Mouse (Mus musculus): ENCODE measurements around the gene Smg7.

Smg7 gene

GRCm38 (mm10) chr1:152840343-152840742 is 62.1 kb downstream of the Smg7 start:
- DNase-seq (ENCODE audit: low spot score) = no peak

- no peak for DNase-seq (ENCODE audit: low spot score)
Observed at GRCm38 (mm10) chr1:152838841-152839240, 63.6 kb downstream of the Smg7 start.

DNA sequence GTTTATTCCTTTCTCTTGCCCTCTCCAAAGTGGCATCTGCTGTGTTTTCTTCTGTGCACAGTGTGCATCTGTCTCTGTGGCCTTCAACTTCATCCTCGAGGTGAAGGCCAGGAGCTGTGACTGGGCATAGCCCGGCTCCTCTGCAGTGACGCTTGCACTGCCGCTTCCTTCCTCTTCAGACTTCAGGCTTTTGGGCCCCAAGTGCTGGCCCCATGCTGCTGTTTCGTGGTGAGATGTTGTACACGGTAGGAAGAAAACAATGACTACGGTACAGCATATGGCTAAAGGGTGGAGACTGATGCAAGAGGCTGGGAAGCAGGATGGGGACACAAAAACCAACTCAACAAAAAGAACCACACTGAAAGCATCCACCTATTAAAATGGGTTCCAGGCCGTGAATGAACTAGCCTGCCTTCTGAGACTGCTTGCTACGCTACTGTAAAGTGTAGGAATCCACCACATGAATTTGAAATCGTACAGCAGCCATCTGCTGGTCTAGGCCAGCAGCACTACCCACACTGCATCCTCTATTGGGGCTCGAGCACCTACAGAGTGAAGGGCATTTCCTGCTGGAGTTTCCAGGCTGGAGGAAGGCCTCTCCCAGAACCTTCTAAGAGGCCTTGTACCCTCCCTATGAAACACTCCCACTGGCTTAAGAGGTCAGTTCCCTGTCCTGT is 64.3 kb downstream of the Smg7 start:
- no peak for DNase-seq (ENCODE audit: low spot score)

GRCm38 (mm10) chr1:152835061-152835460 is 67.4 kb downstream of the Smg7 start:
- no peak for DNase-seq (ENCODE audit: low spot score)

DNA sequence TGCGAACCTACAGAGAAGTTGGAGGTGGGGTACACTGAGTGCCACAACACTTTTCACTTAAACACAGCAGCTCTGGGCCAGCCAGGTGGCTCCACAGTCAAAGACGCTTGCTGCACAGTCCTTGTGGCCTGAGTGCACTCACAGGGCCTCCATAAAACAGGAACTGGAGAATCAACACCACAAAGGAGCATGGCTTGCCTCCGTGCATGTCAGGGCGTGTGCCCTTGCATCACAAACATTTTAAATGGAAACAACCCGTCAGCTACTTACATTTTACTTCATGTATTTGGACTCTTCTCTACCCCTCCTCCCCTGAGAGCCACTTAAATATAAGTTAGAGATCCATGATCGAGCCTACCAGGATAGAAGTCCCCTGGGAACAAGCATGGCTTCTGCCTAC is 70.1 kb downstream of the Smg7 start:
- DNase-seq (ENCODE audit: low spot score) = no peak

- no peak for DNase-seq (ENCODE audit: low spot score)
Observed at GRCm38 (mm10) chr1:152831619-152832018, 70.8 kb downstream of the Smg7 start.

GRCm38 (mm10) chr1:152831003-152831402 is 71.4 kb downstream of the Smg7 start:
- DNase-seq (ENCODE audit: low spot score) = peak; percentile 53

DNA sequence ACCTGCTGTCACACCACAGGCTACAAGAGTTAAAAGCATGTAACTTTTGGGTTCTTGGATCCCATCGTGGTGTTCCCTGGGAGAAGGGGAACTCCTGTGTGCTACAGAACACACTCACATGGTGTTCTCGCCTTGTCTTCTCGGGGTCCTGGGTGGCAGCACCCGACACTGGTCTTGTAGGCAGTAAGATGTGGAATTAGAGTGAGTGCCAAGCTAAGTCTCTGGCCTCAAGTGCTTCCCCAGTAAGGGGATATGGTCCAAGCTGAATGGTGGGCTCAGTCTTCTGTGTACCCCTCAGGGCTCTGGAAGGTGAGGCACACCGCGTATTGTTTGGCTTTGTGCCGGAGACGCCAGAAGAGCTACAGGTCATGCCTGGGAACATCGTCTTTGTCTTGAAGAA is 72.4 kb downstream of the Smg7 start:
- no peak for DNase-seq (ENCODE audit: low spot score)

GRCm38 (mm10) chr1:152828637-152829355 is 73.7 kb downstream of the Smg7 start:
- no peak for DNase-seq (ENCODE audit: low spot score)

DNA sequence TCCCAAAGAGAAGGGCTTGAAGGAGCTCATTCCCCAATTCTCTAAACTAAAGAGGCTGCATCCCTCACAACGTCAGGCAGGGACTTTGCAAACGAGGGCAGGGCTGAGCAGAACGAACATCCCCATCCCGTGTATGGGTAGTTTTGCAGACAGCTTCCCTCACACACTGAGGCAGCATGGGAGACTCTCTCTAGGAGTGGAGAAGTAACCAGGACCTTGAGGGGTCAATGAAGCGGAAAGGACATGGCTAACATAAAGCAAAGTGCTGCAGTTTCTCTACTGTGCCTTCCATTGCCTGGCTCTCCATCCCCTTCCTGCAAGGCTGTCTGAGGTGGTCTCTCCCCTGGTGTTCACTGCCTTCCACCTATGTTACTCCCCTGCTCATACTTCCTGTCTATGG is 74.3 kb downstream of the Smg7 start:
- DNase-seq (ENCODE audit: low spot score) = no peak

GRCm38 (mm10) chr1:152826446-152826845 is 76.0 kb downstream of the Smg7 start:
- DNase-seq (ENCODE audit: low spot score) = no peak

- DNase-seq (ENCODE audit: low spot score) = no peak
Observed at GRCm38 (mm10) chr1:152824206-152824605, 78.2 kb downstream of the Smg7 start.

DNA sequence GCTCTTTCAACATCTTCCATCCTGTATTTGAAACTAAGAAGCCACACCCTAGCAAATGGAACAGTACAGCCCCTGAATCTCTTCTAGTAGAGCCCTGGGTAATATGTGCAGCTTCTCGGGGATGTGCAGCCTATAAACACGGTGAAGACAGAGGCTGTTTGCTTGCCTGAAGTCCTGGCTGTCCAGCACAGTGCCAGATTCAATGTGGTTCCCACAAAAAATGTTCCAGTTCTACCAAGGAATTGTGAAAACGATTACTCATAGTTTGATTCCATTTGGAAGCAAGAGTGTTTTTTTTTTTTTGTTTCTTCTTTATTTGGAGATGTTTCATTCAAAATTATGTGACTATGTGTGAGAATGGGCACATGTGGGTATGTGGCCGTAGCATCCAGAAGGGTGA is 80.7 kb downstream of the Smg7 start:
- DNase-seq (ENCODE audit: low spot score) = no peak

DNA sequence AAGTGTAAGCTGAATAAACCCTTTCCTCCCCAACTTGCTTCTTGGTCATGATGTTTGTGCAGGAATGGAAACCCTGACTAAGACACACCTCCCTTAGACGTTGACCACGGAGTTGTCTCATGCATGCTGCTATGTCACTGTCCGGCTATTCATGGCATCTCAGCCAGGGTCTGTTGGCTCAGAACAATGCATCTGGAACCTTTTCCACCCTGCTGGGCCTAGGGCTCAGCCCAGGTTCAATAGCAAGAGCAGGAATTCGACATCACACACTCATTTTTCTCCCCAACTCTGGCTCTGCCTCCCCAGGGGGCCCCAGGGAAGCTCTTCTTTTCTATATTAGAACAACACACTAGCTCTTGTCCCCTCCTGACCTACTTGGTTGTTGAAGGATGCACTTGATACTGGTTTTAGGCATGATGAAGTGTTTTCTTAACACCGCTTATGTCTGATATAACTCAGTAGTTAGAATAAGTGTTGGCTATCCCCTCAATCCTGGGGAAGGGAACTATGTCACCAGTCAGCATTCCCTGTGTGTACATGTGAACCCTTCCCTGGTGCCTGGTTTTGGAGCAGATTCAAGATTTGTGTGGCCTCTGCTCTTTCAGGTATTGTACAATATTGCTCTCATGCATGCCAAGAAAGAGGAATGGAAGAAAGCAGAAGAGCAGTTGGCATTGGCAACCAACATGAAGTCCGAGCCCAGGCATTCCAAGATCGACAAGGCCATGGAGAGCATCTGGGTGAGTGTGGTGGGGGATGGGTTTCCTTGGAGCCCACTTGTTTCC is 81.3 kb downstream of the Smg7 start:
- DNase-seq (ENCODE audit: low spot score) = no peak

GRCm38 (mm10) chr1:152819558-152819957 is 82.9 kb downstream of the Smg7 start:
- no peak for DNase-seq (ENCODE audit: low spot score)

GRCm38 (mm10) chr1:152817794-152818193 is 84.7 kb downstream of the Smg7 start:
- DNase-seq (ENCODE audit: low spot score) = no peak

DNA sequence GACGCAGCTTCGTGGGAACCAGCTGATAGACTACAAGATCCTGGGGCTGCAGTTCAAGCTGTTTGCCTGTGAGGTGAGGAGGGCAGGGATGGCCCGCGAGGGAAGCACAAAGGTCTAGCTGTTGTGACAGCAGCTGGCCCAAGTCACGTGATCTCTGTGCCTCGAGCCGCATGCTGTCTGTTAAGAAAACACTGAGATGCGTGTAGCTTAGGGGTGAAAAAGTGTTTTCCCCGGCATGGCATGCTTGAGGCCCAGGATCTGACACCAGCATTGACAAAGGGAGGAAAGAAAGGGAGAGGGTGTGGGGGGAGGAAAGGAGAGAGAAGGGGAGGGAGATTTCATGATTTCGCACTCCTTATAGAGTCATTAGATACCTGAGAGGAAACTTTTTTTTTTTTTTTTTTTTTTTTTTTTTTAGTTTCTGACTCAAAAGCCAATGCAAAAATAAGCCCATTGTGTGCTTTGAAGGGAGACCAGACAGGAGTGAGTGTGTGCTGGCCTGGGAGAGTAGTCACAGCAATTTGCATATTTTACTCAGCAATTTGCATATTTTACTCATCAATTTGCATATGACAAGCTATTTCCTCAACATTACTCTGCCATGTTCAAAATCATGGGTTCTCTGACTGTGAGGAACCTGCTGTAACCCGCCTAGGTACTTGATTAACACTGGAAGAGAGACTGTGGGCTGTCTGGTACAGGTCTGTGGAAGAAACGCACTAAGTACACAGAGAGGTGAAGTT is 85.2 kb downstream of the Smg7 start:
- DNase-seq (ENCODE audit: low spot score) = no peak

GRCm38 (mm10) chr1:152815265-152815701 is 87.2 kb downstream of the Smg7 start:
- no peak for DNase-seq (ENCODE audit: low spot score)

GRCm38 (mm10) chr1:152810533-152811439 is 91.7 kb downstream of the Smg7 start:
- DNase-seq (ENCODE audit: low spot score) = no peak

DNA sequence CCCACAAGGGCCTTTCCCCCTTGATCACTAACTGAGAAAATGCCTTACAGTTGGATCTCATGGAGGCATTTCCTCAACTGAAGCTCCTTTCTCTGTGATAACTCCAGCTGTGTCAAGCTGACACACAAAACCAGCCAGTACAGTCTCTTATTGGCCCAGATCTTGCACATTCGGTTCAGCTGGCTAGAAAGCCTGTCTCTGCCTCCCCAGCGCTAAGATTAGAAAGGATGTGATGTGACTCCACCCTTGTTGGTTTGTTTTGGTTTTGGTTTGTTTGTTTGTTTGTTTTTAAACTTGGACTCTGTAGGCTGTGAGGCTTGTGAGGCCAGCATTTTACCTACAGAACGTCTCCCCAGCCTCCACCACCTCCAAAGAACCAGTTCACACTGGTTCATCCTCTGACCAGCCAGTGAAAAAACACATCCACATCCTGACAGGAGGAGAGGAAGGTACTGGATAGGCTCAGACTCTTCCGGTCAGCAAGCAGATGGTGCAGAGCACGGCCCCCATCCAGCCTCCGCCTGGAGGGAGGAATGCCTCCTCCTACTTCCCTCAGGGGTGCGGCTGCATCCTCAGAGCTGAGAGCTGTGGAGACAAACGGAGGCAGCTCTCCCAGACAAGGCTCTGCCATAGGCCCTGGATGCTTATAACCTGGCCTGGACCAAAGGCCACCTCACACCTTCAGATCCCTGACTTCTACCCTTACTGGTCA is 92.7 kb downstream of the Smg7 start:
- DNase-seq (ENCODE audit: low spot score) = no peak

DNA sequence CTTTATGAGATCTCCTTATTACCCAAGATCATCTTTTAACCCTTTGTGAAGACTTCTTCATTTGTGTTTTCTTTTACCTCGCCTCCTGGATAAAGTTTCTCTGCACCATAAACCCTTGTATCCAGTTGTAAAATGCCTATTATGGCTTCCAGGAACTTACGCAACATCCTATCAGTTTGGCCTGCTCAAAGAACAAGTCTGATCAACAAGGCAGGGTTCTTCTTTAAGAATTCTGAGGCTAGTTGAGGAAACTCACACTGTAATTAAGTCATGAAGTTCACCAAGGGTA is 94.1 kb downstream of the Smg7 start:
- no peak for DNase-seq (ENCODE audit: low spot score)

All from left cerebral cortex, adult 11 months (tissue).